Mouse (Mus musculus) intestine, embryonic 16.5 days (tissue): Measurements from ENCODE around the gene Lhx4. TPM values are rescaled to one million over a fixed set of nuclear protein-coding genes. Genes with fewer than 3 reads are reported as not detected.

ENCODE experiments used
- ATAC-seq: fragments of 200-750 bp; cut with Nextera tagmentation; 2 replicates; pipeline ENCODE4 v1.8.0; 2017; ENCODE audit warnings: moderate TSS enrichment, moderate library complexity
- H3K27ac ChIP-seq: fragments of 300-500 bp; sonication (generic); 2 replicates; pipeline ENCODE4 v1.5.1; 2014; ENCODE audit warnings: mild to moderate bottlenecking, low read length
- H3K27me3 ChIP-seq: fragments of 300-500 bp; sonication (generic); replicated peaks from 2 replicates; pipeline ENCODE4 v1.6.1; 2014; ENCODE audit warnings: low read length, control low read depth, mixed read lengths; ENCODE audit not compliant: control insufficient read depth, insufficient read depth
- H3K36me3 ChIP-seq: fragments of 300-500 bp; sonication (generic); 2 replicates; pipeline ENCODE4 v1.6.1; 2014; ENCODE audit warnings: low read length, control low read depth; ENCODE audit not compliant: control insufficient read depth, insufficient read depth
- H3K4me1 ChIP-seq: fragments of 300-500 bp; sonication (generic); 2 replicates; pipeline ENCODE4 v1.6.1; 2014; ENCODE audit warnings: low read length, control low read depth, mixed read lengths; ENCODE audit not compliant: control insufficient read depth, insufficient read depth
- H3K4me2 ChIP-seq: fragments of 300-500 bp; sonication (generic); 2 replicates; pipeline ENCODE4 v1.6.1; 2014; ENCODE audit warnings: low read depth, low read length, control low read depth
- H3K4me3 ChIP-seq: fragments of 300-500 bp; sonication (generic); 2 replicates; pipeline ENCODE4 v1.5.1; 2014; ENCODE audit warnings: mild to moderate bottlenecking, low read length
- H3K9ac ChIP-seq: fragments of 300-500 bp; sonication (generic); 2 replicates; pipeline ENCODE4 v1.6.1; 2014; ENCODE audit warnings: low read depth, low read length
- H3K9me3 ChIP-seq: fragments of 300-500 bp; sonication (generic); 2 replicates; pipeline ENCODE4 v1.6.1; 2016; ENCODE audit warnings: low read length, control low read depth; ENCODE audit not compliant: control insufficient read depth
- WGBS: fragments of 180-500 bp; shearing (Covaris S2); extraction: QIAGEN DNeasy Blood & Tissue Kit; methylation state at CpG from one replicate; pipeline ENCODE4 v1.1.7; 2014; 5-methylcytosine and 5-hydroxymethylcytosine counted together
- polyA plus RNA-seq: library from polyadenylated mRNA; unstranded; fragments of >200 nt; fragmentation: Nextera tagmentation; extraction: Ambion mirVana; gene quantifications from 2 replicates; pipeline ENCODE4 v1.2.1, GENCODE M21; 2015

Lhx4 gene
- 0.10 TPM in 1 of 2 replicates, not detected in the other for polyA plus RNA-seq

DNA sequence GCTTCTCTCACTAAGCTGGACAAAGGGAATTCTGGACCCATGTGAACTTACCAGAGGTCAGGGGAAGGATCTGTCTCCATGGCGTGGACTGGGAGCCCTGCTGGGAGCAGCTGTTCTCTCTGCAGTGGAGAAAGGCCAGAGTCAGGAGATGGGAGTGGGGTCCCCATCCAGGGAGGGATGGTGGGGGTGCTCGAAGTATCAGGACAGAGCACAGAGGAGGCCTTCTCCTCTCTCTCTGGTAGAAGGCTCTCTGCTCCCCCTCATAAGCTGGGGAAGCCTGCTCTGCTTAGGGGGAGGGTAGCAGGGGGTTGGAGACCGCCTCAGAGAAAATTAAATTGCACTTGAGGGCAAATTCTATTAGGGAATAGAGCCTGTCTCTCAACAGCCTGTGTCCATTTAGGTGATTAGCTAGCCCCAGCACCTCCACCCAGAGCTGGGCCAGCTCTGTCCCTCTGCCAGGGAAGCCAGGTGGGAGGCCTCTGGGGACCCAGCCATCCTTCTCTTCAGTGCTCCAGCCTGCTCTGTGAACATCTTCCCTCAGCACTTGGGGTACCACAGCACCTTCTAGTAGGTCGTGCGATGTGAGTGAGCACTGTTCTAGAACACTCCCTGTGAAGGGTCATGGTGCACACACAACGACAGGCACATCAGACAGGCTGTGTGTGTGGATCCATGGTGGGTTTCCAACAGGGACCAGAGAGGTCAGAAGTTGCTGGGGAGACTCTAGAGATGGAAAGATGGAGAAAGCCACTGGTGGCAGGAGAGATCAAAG, at the start of gene Lhx4:
Lhx4 (minus strand) TSS at position 201 of the 772 bp plus-strand sequence.
- Histone ChIP-seq H3K4me3 (no peak within 1 kb of the TSS), H3K4me2 (no peak within 1 kb of the TSS), H3K9me3 (no peaks in the 10 kb centered on the region), H3K27ac (no peak within 1 kb of the TSS), H3K27me3 (peaks cover 48% of the 10 kb centered on the region), H3K9ac (no peak within 1 kb of the TSS), H3K4me1 (no peaks in the 10 kb centered on the region), H3K36me3 (no peaks in the 10 kb centered on the region)
- no peak for ATAC-seq
- WGBS, result 63% methylated on average over 6 of the region's 6 CpGs

DNA sequence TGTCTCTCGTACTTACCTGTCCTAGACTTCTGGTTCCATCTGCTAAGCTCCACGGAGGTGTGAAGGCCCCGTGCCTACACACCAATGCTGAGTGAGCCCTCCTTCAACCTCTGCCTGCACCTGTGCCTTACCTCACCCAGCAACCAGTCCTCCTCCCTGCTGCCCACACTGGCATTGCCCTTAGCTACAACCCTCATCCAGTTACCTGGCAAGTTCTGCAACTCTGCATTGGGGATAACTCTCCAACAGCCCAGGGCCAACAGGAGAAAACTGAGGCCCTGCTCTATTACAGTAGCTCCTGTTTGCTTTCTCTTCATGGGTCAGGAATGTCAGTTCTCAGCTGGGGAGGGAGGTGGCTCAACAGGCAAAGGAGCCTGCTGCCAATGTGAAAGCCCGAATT, 46.5 kb upstream of the Lhx4 start:
- 88% methylated on average over 4 of the region's 4 CpGs for WGBS
- Histone ChIP-seq H3K36me3 (no peaks in the 10 kb centered on the region; the same call in 1 of the 2 replicates), H3K9me3 (no peaks in the 10 kb centered on the region), H3K27ac (no peak overlapping the region), H3K27me3 (no peaks in the 10 kb centered on the region), H3K4me2 (no peak overlapping the region), H3K4me1 (peaks cover 7% of the 10 kb centered on the region), H3K9ac (no peak overlapping the region), H3K4me3 (no peak overlapping the region)
- no peak for ATAC-seq

DNA sequence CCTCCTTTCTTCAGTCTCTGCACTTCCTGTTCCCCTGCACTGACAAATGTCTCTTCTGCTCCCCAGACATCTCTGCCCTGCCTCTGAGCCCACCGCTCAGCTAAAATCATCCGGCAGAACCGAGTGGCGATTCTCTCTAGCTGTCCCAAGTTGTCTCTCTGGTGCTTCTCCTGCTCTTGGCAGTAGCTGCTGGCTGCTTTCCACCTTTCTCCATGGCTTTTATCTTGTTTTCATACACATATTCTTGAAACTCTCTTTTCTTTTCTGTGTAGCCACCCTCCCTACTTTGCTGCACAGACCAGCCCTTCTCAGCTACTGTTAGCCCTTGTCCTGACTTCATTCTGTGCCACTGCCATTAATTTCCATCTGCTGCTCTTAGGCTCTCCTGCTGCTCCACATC, 45.9 kb upstream of the Lhx4 start:
- 74% methylated on average over 4 of the region's 4 CpGs for WGBS
- Histone ChIP-seq H3K9ac (no peak overlapping the region), H3K27me3 (no peaks in the 10 kb centered on the region), H3K27ac (no peak overlapping the region), H3K36me3 (no peaks in the 10 kb centered on the region), H3K4me2 (no peak overlapping the region), H3K4me3 (no peak overlapping the region), H3K4me1 (peaks cover 7% of the 10 kb centered on the region), H3K9me3 (no peaks in the 10 kb centered on the region)
- no peak for ATAC-seq

DNA sequence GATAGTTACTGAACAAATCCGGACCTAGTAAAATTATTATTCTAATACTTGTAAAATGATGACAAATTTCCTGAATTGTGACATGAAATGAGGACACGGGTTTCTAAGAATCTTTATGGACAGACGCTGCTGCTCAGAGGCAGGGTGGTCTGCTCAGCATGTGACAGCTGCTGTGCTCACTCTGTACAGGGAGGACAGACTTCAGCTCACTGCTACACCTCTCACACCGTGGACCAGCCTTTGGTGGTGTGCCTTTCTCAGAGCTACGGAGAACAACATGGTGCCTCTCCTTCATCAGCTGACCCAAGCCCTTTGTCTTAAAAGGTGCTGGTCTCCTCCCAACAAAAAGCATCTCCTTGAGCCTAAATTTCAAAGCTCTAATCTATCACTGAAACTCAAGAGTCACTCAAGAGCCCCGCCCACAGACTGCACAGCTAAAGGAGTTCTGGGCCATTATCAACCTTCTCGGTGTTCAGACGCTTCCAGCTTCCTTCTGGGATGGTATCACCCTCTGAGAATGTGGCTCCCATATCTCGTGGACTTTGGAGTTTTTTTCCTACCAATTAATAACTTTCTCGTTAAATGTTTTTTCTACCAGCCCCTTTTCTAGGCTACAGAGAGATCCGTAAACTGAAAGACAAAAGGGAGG, 45.4 kb upstream of the Lhx4 start:
- Histone ChIP-seq H3K27ac (no peak overlapping the region), H3K4me3 (no peak overlapping the region), H3K4me2 (no peak overlapping the region), H3K9ac (no peak overlapping the region), H3K27me3 (no peaks in the 10 kb centered on the region), H3K36me3 (no peaks in the 10 kb centered on the region), H3K4me1 (peaks cover 7% of the 10 kb centered on the region), H3K9me3 (no peaks in the 10 kb centered on the region)
- WGBS, result 70% methylated on average over 11 of the region's 11 CpGs
- ATAC-seq, result 0 out of 2 replicates have a peak, but pooled peaks have one; percentile 31

DNA sequence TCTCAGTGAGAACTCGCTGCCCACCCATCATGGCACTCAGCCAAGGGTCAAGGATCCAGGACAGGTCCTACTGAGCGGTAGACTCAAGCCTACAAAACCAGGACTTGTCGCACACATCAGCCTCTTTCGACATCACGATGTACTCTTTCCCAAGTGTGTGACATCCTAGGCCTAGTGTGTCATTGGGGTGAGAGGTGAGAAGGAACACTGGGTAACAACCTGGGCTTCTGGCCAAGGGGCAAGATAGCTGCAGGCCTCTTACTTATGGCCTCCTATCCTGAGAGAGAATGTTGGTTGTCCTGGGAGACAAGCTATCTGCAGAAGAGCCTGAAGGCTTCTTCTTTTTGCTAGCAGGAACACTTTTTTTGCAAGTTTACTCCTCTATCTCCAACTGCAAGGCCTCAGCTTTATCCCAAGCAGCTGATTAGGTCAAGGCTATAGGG, 44.3 kb upstream of the Lhx4 start:
- no peak overlapping the region for H3K4me2 ChIP-seq
- H3K27me3 ChIP-seq, result no peaks in the 10 kb centered on the region
- H3K9me3 ChIP-seq, result no peaks in the 10 kb centered on the region
- no peaks in the 10 kb centered on the region for H3K36me3 ChIP-seq
- no peak for ATAC-seq
- H3K9ac ChIP-seq, result no peak overlapping the region
- H3K4me3 ChIP-seq, result no peak overlapping the region
- H3K4me1 ChIP-seq, result peaks cover 7% of the 10 kb centered on the region
- H3K27ac ChIP-seq, result no peak overlapping the region
- 92% methylated on average over 5 of the region's 5 CpGs for WGBS

DNA sequence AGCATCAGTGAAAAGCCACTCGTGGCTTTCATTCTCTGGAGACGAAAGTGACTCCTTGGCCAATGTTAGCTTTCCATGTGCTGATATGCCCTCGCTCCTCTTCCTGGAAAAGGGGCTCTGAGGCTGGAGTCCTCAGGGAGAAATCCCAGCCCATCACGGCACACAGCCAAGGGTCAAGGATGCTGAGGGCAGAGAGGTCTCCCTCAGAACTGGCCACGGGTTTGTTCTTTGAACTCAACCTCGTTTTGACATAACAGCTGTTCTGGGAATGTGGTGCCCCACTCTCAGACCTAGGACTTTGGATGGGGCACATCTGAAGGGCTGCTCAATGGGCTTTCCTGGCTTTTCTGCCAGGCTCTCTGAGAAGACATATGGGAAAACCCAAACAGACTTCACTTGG, 43.4 kb upstream of the Lhx4 start:
- Histone ChIP-seq H3K9ac (no peak overlapping the region), H3K36me3 (no peaks in the 10 kb centered on the region), H3K4me2 (no peak overlapping the region), H3K4me1 (peaks cover 7% of the 10 kb centered on the region), H3K27me3 (no peaks in the 10 kb centered on the region), H3K9me3 (no peaks in the 10 kb centered on the region), H3K27ac (no peak overlapping the region), H3K4me3 (no peak overlapping the region)
- no peak for ATAC-seq
- WGBS, result 90% methylated on average over 6 of the region's 6 CpGs

DNA sequence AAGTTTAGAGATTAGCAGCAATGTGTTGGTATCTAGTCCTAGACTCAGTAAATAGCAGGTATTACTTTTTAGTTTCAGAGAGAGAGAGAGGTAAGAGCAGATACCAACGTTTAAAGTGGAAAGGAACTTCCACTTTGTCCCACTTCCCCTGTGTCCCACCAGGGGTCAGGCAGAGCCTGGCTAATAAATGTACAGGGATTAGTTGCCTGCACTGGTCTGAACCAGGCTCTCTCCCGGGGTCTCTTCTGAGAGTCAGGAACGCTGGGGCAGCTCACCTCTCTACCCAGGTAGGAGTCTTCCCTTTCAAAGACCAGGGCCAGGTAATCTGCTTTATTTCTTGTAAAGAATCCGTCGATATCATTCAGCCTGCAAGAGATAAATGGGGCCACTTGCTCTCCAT, 40.4 kb upstream of the Lhx4 start:
- 53% methylated on average over 5 of the region's 5 CpGs for WGBS
- Histone ChIP-seq H3K4me1 (0 out of 2 replicates have a peak, but pooled peaks cover under 1% of the 10 kb centered on the region), H3K27ac (no peak overlapping the region), H3K9ac (no peak overlapping the region), H3K4me3 (no peak overlapping the region), H3K27me3 (no peaks in the 10 kb centered on the region), H3K9me3 (no peaks in the 10 kb centered on the region), H3K4me2 (no peak overlapping the region), H3K36me3 (peaks cover 11% of the 10 kb centered on the region; the same call in 1 of the 2 replicates)
- ATAC-seq, result no peak

DNA sequence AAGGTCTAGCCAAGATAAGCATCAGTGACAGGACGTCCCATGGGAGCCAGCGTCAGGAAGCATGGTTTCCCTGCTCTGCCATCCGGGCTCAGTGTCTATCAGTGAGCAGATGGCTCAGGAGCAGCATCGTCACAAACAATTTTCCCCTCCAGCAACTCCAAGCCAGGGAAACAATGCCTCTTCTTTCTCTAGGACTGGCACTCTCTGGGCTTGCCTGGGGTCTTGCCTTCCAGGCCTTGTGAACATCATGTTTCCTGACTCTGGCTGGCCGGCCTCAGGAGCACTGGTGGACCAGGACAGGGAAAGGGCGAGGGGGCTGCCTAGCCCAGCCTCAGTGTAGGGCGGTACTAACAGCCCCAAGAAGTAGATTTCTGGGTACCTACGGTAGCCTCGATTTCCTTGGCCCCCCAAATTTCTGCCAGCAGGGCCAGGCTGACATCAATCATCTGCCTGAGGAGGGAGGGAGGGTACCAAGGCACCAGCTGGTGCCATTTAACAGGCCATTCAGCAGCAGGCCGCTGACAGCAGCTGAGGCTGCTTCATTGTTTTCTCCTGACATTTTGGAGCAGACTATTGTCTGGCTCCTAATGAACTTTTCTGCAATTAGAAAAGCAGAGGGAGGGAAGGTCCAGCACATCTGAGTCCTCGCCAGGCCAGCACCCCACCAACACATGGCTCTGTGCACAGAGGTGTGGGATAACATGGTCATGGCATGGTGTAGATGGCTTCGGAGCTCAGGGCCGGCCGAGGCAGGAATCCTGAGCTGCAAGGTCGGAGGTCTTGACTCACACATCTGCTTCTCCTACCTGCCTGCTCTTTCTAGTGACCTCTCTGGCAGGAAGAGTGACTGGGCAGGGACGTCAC, 38.9 kb upstream of the Lhx4 start:
- Histone ChIP-seq H3K27me3 (no peaks in the 10 kb centered on the region), H3K4me2 (no peak overlapping the region), H3K4me3 (no peak overlapping the region), H3K36me3 (peaks cover 11% of the 10 kb centered on the region; the same call in 1 of the 2 replicates), H3K9ac (no peak overlapping the region), H3K9me3 (no peaks in the 10 kb centered on the region), H3K4me1 (no peaks in the 10 kb centered on the region), H3K27ac (no peak overlapping the region)
- ATAC-seq, result no peak
- 76% methylated on average over 16 of the region's 16 CpGs for WGBS

DNA sequence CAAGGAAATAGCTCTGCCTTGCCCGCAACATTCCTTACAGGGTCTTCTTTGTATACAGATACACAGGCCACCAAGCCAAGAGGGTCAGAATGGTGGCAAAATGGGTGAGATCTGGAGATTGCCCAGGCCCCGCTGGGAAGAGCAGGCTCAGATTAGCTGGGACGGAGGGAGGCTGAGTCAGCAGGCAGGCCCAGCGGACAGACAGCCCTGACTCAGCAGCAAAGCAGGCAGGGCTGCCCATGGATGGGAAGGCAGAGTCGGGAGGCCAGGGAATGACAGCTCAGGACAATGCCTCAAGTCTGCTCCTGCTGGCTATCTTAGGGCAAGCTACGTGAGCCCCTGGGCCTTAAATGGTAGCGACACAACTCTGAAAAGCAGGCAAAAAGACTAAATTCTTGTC, 34.4 kb upstream of the Lhx4 start:
- H3K36me3 ChIP-seq, result peaks cover 14% of the 10 kb centered on the region; the same call in 1 of the 2 replicates

More for the DNA sequence above, 34.4 kb upstream of the Lhx4 start:
- Histone ChIP-seq H3K4me3 (no peak overlapping the region), H3K9ac (no peak overlapping the region), H3K4me1 (no peaks in the 10 kb centered on the region), H3K27me3 (no peaks in the 10 kb centered on the region), H3K27ac (no peak overlapping the region), H3K4me2 (no peak overlapping the region), H3K9me3 (no peaks in the 10 kb centered on the region)
- 0 out of 2 replicates have a peak, but pooled peaks have one; percentile 17 for ATAC-seq
- WGBS, result 76% methylated on average over 7 of the region's 7 CpGs
